Mouse (Mus musculus): Measurements from ENCODE around the gene Atp6v1d. TPM values are rescaled to one million over a fixed set of nuclear protein-coding genes. Genes with fewer than 3 reads are reported as not detected.

Gene Atp6v1d
- total RNA-seq, 1 experiment = 44.6 TPM

DNA sequence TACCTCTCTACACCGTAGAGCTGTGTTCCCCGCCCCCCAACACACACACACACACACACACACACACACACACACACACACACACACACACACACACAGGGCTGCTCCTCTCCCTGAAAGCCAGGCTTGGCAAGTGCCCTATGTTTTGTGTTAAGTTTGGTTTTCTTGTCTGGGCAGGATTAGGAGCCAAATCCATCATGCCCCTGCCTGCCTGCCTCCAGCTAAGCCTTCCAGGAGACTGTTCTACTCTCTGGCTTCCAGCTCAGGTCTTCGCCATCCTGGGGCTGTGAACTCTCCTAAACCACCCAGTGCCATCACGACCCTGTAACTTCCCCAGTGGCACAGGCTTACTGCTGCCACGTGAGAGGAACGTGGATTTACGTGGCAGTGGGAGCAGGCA, 43.1 kb upstream of the Atp6v1d start:
- Histone ChIP-seq H3K9ac (ENCODE audit: insufficient read depth, low read depth, low read length, poor library complexity, severe bottlenecking) (no peak overlapping the region), H3K4me3 (ENCODE audit: insufficient read depth in 1 of 2, low read depth in 1 of 2, low read length in 2 of 2, poor library complexity in 1 of 2, severe bottlenecking in 1 of 2) (no peak overlapping the region), H3K9me3 (ENCODE audit: control insufficient read depth, insufficient read depth, low read depth, low read length) (no peaks in the 10 kb centered on the region), H3K36me3 (ENCODE audit: control insufficient read depth, insufficient read depth, low read length, poor library complexity, severe bottlenecking) (no peaks in the 10 kb centered on the region), H3K4me1 (ENCODE audit: control insufficient read depth in 2 of 2, insufficient read depth in 2 of 2, low read length in 2 of 2, poor library complexity in 1 of 2) (peaks cover 0 to 2% of the 10 kb centered on the region in 2 experiments; a peak in 1 of 4 replicates), H3K27ac (ENCODE audit: insufficient read depth, low read depth, low read length, poor library complexity, severe bottlenecking) (no peak overlapping the region)
- TF ChIP-seq MAFK (IDR thresholded peaks at IDR 0.05; ENCODE audit: insufficient read depth, low read depth, low read length) (no peak), CHD2 (IDR thresholded peaks at IDR 0.05; ENCODE audit: low read depth, low read length) (no peak), ZNF384 (IDR thresholded peaks at IDR 0.05; ENCODE audit: low read depth, low read length) (no peak), HCFC1 (IDR thresholded peaks at IDR 0.05; ENCODE audit: borderline replicate concordance, insufficient read depth, low read length) (no peak), ZC3H11A (IDR thresholded peaks at IDR 0.05; ENCODE audit: borderline replicate concordance, low read depth, low read length) (no peak)
- in situ Hi-C loops (cut with MboI; ENCODE audit: low sequenced_read_pairs in 2 of 2, unreplicated experiment in 2 of 2) = no loop called here
- no peak for DNase-seq (ENCODE audit: low read depth, low spot score)

DNA sequence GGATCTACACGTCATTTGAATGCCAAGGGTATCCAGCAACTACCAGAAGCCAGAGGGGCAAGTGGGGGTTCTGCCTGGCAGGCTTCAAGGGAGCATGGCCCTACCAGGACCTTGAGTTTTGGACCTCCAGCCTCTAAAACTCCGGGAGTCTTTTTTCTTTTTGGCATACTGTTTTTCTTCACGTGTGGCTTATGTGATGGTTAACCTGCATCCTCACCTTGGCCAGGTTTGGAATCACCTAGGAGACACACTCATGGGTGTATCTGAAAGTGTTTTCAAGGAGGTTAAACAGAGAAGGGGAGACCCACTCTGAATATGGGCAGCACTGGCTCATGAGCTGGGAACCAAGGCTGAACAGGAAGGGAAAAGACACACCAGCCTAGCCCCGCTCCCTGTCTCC, 41.9 kb upstream of the Atp6v1d start:
- Histone ChIP-seq H3K4me1 (ENCODE audit: control insufficient read depth in 2 of 2, insufficient read depth in 2 of 2, low read length in 2 of 2, poor library complexity in 1 of 2) (peaks cover 0 to 2% of the 10 kb centered on the region in 2 experiments; a peak in 1 of 4 replicates), H3K4me3 (ENCODE audit: insufficient read depth in 1 of 2, low read depth in 1 of 2, low read length in 2 of 2, poor library complexity in 1 of 2, severe bottlenecking in 1 of 2) (no peak overlapping the region), H3K9ac (ENCODE audit: insufficient read depth, low read depth, low read length, poor library complexity, severe bottlenecking) (no peak overlapping the region), H3K9me3 (ENCODE audit: control insufficient read depth, insufficient read depth, low read depth, low read length) (no peaks in the 10 kb centered on the region), H3K27ac (ENCODE audit: insufficient read depth, low read depth, low read length, poor library complexity, severe bottlenecking) (no peak overlapping the region), H3K36me3 (ENCODE audit: control insufficient read depth, insufficient read depth, low read length, poor library complexity, severe bottlenecking) (no peaks in the 10 kb centered on the region)
- no peak for DNase-seq (ENCODE audit: low read depth, low spot score)
- no peak for TF ChIP-seq HCFC1 (IDR thresholded peaks at IDR 0.05; ENCODE audit: borderline replicate concordance, insufficient read depth, low read length)
- in situ Hi-C loops (cut with MboI; ENCODE audit: low sequenced_read_pairs in 2 of 2, unreplicated experiment in 2 of 2) = no loop called here

DNA sequence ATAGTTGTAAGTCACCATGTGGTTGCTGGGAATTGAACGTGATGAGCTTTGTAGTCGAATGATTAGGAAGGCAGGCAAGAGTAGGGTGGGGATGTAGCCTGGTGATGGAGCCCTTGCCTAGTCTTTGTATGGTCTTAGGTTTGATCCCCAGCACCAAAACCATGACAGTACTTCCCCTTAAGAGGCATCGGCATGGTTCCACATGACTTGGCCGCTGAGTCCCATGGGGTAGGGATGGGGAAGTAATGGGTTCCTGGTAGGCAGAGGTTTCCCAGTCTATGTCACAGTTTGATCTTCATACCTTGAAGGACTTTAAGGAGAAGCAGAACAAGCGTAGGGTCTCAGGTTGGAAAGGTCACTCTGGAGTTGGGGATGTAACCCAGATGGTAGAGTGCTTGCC, 40.0 kb upstream of the Atp6v1d start:
- Histone ChIP-seq H3K36me3 (ENCODE audit: control insufficient read depth, insufficient read depth, low read length, poor library complexity, severe bottlenecking) (no peaks in the 10 kb centered on the region), H3K4me1 (ENCODE audit: control insufficient read depth in 2 of 2, insufficient read depth in 2 of 2, low read length in 2 of 2, poor library complexity in 1 of 2) (no peaks in the 10 kb centered on the region), H3K4me3 (ENCODE audit: insufficient read depth in 1 of 2, low read depth in 1 of 2, low read length in 2 of 2, poor library complexity in 1 of 2, severe bottlenecking in 1 of 2) (no peak overlapping the region), H3K9ac (ENCODE audit: insufficient read depth, low read depth, low read length, poor library complexity, severe bottlenecking) (no peak overlapping the region), H3K9me3 (ENCODE audit: control insufficient read depth, insufficient read depth, low read depth, low read length) (no peaks in the 10 kb centered on the region), H3K27ac (ENCODE audit: insufficient read depth, low read depth, low read length, poor library complexity, severe bottlenecking) (no peak overlapping the region)
- TF ChIP-seq CHD2 (IDR thresholded peaks at IDR 0.05; ENCODE audit: low read depth, low read length) (no peak), ZNF384 (IDR thresholded peaks at IDR 0.05; ENCODE audit: low read depth, low read length) (no peak), MAFK (IDR thresholded peaks at IDR 0.05; ENCODE audit: insufficient read depth, low read depth, low read length) (no peak), ZC3H11A (IDR thresholded peaks at IDR 0.05; ENCODE audit: borderline replicate concordance, low read depth, low read length) (no peak), HCFC1 (IDR thresholded peaks at IDR 0.05; ENCODE audit: borderline replicate concordance, insufficient read depth, low read length) (no peak)
- no peak for DNase-seq (ENCODE audit: low read depth, low spot score)
- in situ Hi-C loops (cut with MboI; ENCODE audit: low sequenced_read_pairs in 2 of 2, unreplicated experiment in 2 of 2) = no loop called here

DNA sequence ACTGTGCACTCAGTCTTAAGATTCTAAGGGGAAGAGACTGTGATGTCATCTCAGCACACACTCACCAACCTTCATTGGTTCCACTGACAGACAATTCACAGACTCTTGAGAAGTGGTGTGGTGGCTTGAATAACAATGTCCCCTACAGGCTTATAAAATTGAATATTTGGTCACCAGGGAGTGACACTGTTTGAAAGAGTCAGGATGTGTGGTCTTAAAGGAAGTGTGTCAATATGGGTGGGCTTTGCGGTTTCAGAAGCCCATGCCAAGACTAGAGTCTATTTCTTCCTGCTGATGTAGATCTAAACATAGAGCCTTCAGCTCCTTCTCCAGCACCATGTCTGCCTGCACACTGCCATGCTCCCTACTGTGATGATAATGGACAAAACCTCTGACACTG, 36.4 kb upstream of the Atp6v1d start:
- Histone ChIP-seq H3K9me3 (ENCODE audit: control insufficient read depth, insufficient read depth, low read depth, low read length) (no peaks in the 10 kb centered on the region), H3K36me3 (ENCODE audit: control insufficient read depth, insufficient read depth, low read length, poor library complexity, severe bottlenecking) (no peaks in the 10 kb centered on the region), H3K4me1 (ENCODE audit: control insufficient read depth in 2 of 2, insufficient read depth in 2 of 2, low read length in 2 of 2, poor library complexity in 1 of 2) (no peaks in the 10 kb centered on the region), H3K4me3 (ENCODE audit: insufficient read depth in 1 of 2, low read depth in 1 of 2, low read length in 2 of 2, poor library complexity in 1 of 2, severe bottlenecking in 1 of 2) (no peak overlapping the region), H3K27ac (ENCODE audit: insufficient read depth, low read depth, low read length, poor library complexity, severe bottlenecking) (no peak overlapping the region), H3K9ac (ENCODE audit: insufficient read depth, low read depth, low read length, poor library complexity, severe bottlenecking) (no peak overlapping the region)
- DNase-seq (ENCODE audit: low read depth, low spot score) = no peak
- in situ Hi-C loops (cut with MboI; ENCODE audit: low sequenced_read_pairs in 2 of 2, unreplicated experiment in 2 of 2) = no loop called here
- no peak for TF ChIP-seq CHD2 (IDR thresholded peaks at IDR 0.05; ENCODE audit: low read depth, low read length)
- no peak for TF ChIP-seq ZNF384 (IDR thresholded peaks at IDR 0.05; ENCODE audit: low read depth, low read length)
- no peak for TF ChIP-seq MAFK (IDR thresholded peaks at IDR 0.05; ENCODE audit: insufficient read depth, low read depth, low read length)
- no peak for TF ChIP-seq ZC3H11A (IDR thresholded peaks at IDR 0.05; ENCODE audit: borderline replicate concordance, low read depth, low read length)
- TF ChIP-seq HCFC1 (IDR thresholded peaks at IDR 0.05; ENCODE audit: borderline replicate concordance, insufficient read depth, low read length) = no peak

DNA sequence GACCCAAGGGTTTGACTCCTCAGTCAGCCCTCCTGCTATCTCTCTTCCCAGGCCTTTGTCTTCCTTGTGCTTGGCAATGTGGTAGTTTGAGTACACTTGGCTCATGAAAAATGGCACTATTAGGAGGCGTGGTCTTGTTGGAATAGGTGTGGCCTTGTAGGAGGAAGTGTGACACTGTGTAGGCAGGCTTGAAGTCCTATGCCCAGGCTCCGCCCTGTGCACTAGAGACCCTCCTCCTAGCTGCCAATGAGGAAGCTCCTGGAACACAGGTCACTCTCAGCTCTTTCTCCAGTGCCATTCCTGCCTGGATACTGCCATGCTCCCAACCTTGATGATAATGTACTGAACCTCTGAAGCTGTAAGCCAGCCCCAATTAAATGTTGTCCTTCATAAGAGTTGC, 29.7 kb upstream of the Atp6v1d start:
- TF ChIP-seq ZC3H11A (IDR thresholded peaks at IDR 0.05; ENCODE audit: borderline replicate concordance, low read depth, low read length) (no peak), ZNF384 (IDR thresholded peaks at IDR 0.05; ENCODE audit: low read depth, low read length) (no peak), MAFK (IDR thresholded peaks at IDR 0.05; ENCODE audit: insufficient read depth, low read depth, low read length) (no peak), HCFC1 (IDR thresholded peaks at IDR 0.05; ENCODE audit: borderline replicate concordance, insufficient read depth, low read length) (no peak), CHD2 (IDR thresholded peaks at IDR 0.05; ENCODE audit: low read depth, low read length) (no peak)
- no peak for DNase-seq (ENCODE audit: low read depth, low spot score)

More for the DNA sequence above, 29.7 kb upstream of the Atp6v1d start:
- in situ Hi-C loops (cut with MboI; ENCODE audit: low sequenced_read_pairs in 2 of 2, unreplicated experiment in 2 of 2) = no loop called here
- H3K4me1 ChIP-seq (ENCODE audit: control insufficient read depth in 2 of 2, insufficient read depth in 2 of 2, low read length in 2 of 2, poor library complexity in 1 of 2) = no peaks in the 10 kb centered on the region
- H3K36me3 ChIP-seq (ENCODE audit: control insufficient read depth, insufficient read depth, low read length, poor library complexity, severe bottlenecking) = no peaks in the 10 kb centered on the region; the same call in 1 of the 2 replicates
- no peaks in the 10 kb centered on the region for H3K9me3 ChIP-seq (ENCODE audit: control insufficient read depth, insufficient read depth, low read depth, low read length)
- H3K9ac ChIP-seq (ENCODE audit: insufficient read depth, low read depth, low read length, poor library complexity, severe bottlenecking) = no peak overlapping the region
- H3K27ac ChIP-seq (ENCODE audit: insufficient read depth, low read depth, low read length, poor library complexity, severe bottlenecking) = no peak overlapping the region
- H3K4me3 ChIP-seq (ENCODE audit: insufficient read depth in 1 of 2, low read depth in 1 of 2, low read length in 2 of 2, poor library complexity in 1 of 2, severe bottlenecking in 1 of 2) = no peak overlapping the region

Data from ES-E14 (cell line).